Mouse (Mus musculus) thymus, adult 2 months (tissue): ENCODE results near the gene Pafah1b2. TPM values are rescaled to one million over a fixed set of nuclear protein-coding genes. Genes with fewer than 3 reads are reported as not detected.

Source experiments
- DNase-seq: peaks from one replicate; pipeline ENCODE4 v3.0.0; 2021
- H3K27ac ChIP-seq: fragments of 200-500 bp; 2 replicates; pipeline ENCODE4 v1.5.1; 2012; ENCODE audit warnings: low read length, control low read depth; ENCODE audit not compliant: control insufficient read depth, insufficient read depth
- H3K27me3 ChIP-seq: fragments of 200-500 bp; 2 replicates; pipeline ENCODE4 v1.6.1; 2012; ENCODE audit warnings: mild to moderate bottlenecking, low read length, moderate library complexity, mixed read lengths; ENCODE audit not compliant: control insufficient read depth, insufficient read depth
- H3K36me3 ChIP-seq: fragments of 200-500 bp; 2 replicates; pipeline ENCODE4 v1.6.1; 2012; ENCODE audit warnings: mild to moderate bottlenecking, low read length, moderate library complexity; ENCODE audit not compliant: control insufficient read depth, insufficient read depth
- H3K4me1 ChIP-seq: fragments of 200-500 bp; replicated peaks from 2 replicates; pipeline ENCODE4 v1.6.1; 2012; ENCODE audit warnings: low read length; ENCODE audit not compliant: control insufficient read depth, insufficient read depth
- H3K4me3 ChIP-seq: fragments of 200-500 bp; 2 replicates; pipeline ENCODE4 v1.5.1; 2012; ENCODE audit warnings: mild to moderate bottlenecking, low read length, control low read depth, moderate library complexity; ENCODE audit not compliant: control insufficient read depth, insufficient read depth
- CTCF ChIP-seq: fragments of 200-500 bp; IDR thresholded peaks from 2 replicates; pipeline ENCODE4 v1.5.1; 2012; ENCODE audit warnings: mild to moderate bottlenecking, control low read depth, low read length, moderate library complexity, borderline replicate concordance; ENCODE audit not compliant: control insufficient read depth, poor library complexity, insufficient read depth; ENCODE audit errors: extremely low read depth
- POLR2A ChIP-seq: fragments of 200-500 bp; IDR thresholded peaks from 2 replicates; pipeline ENCODE4 v1.6.1; 2012; ENCODE audit warnings: mild to moderate bottlenecking, low read length, control low read depth, moderate library complexity; ENCODE audit not compliant: control insufficient read depth, poor library complexity, insufficient read depth; ENCODE audit errors: extremely low read depth
- WGBS: fragments of 180-500 bp; shearing (Covaris S2); methylation state at CpG from one replicate; pipeline ENCODE4 v1.1.7; 2018; 5-methylcytosine and 5-hydroxymethylcytosine counted together
- polyA plus RNA-seq: library from polyadenylated mRNA; depleted of rRNA; stranded (reverse); fragments of >200 nt; gene quantifications from 2 replicates; pipeline ENCODE4 v1.2.3, GENCODE M21; 2012

The Pafah1b2 gene
- polyA plus RNA-seq, 1 experiment = 24.4 TPM

- DNase-seq = peak; percentile 91
- Histone ChIP-seq H3K4me1 (peaks cover 18% of the 10 kb centered on the region), H3K27me3 (no peaks in the 10 kb centered on the region), H3K4me3 (peak overlapping the region; percentile 65), H3K27ac (0 out of 2 replicates have a peak overlapping the region, but pooled peaks have one; percentile 21), H3K36me3 (no peaks in the 10 kb centered on the region)
- under 1% methylated on average over 75 of the region's 76 CpGs for WGBS
- TF ChIP-seq CTCF = 0 out of 2 replicates have a peak, but pooled peaks have one; percentile 24
- no peak; the same call in 1 of the 2 replicates for TF ChIP-seq POLR2A
Measured at GRCm38 (mm10) chr9:45984409-45985228, 27.9 kb downstream of the Pafah1b2 start.

- peak; percentile 25 for DNase-seq
- peaks cover 18% of the 10 kb centered on the region for H3K4me1 ChIP-seq
- H3K4me3 ChIP-seq = peak overlapping the region; percentile 65
- H3K27ac ChIP-seq = no peak overlapping the region
- TF ChIP-seq POLR2A (no peak), CTCF (no peak)
- no peaks in the 10 kb centered on the region; the same call in 1 of the 2 replicates for H3K36me3 ChIP-seq
- WGBS = 2% methylated on average over 23 of the region's 23 CpGs
- H3K27me3 ChIP-seq = no peaks in the 10 kb centered on the region
Measured at GRCm38 (mm10) chr9:45983676-45984408, 28.6 kb downstream of the Pafah1b2 start.

- H3K36me3 ChIP-seq = peaks cover 5% of the 10 kb centered on the region
- H3K4me1 ChIP-seq = peaks cover 18% of the 10 kb centered on the region
- no peak overlapping the region for H3K27ac ChIP-seq
- DNase-seq = no peak
- no peak for TF ChIP-seq POLR2A
- TF ChIP-seq CTCF = no peak
- no peaks in the 10 kb centered on the region for H3K27me3 ChIP-seq
- H3K4me3 ChIP-seq = no peak overlapping the region
Measured at GRCm38 (mm10) chr9:45981331-45981730, 31.2 kb downstream of the Pafah1b2 start.

- WGBS = 97% methylated on average over 1 of the region's 1 CpGs
- Histone ChIP-seq H3K4me1 (peaks cover 18% of the 10 kb centered on the region), H3K27me3 (no peaks in the 10 kb centered on the region), H3K4me3 (no peak overlapping the region), H3K36me3 (peaks cover 9% of the 10 kb centered on the region), H3K27ac (no peak overlapping the region)
- TF ChIP-seq CTCF (no peak), POLR2A (no peak)
- no peak for DNase-seq
Measured at GRCm38 (mm10) chr9:45980611-45981010, 31.9 kb downstream of the Pafah1b2 start.

GRCm38 (mm10) chr9:45979778-45980177, 32.7 kb downstream of the Pafah1b2 start:
- H3K36me3 ChIP-seq = peaks cover 17% of the 10 kb centered on the region
- TF ChIP-seq CTCF = no peak
- no peak for TF ChIP-seq POLR2A
- no peak for DNase-seq
- no peaks in the 10 kb centered on the region for H3K27me3 ChIP-seq
- WGBS = 95% methylated on average over 2 of the region's 2 CpGs
- H3K27ac ChIP-seq = no peak overlapping the region
- peaks cover 16% of the 10 kb centered on the region for H3K4me1 ChIP-seq
- H3K4me3 ChIP-seq = no peak overlapping the region

GRCm38 (mm10) chr9:45976884-45977283, 35.6 kb downstream of the Pafah1b2 start:
- TF ChIP-seq POLR2A (no peak), CTCF (no peak)
- WGBS = 94% methylated on average over 2 of the region's 2 CpGs
- Histone ChIP-seq H3K27ac (no peak overlapping the region), H3K36me3 (peaks cover 44% of the 10 kb centered on the region), H3K27me3 (no peaks in the 10 kb centered on the region), H3K4me1 (0 out of 2 replicates have a peak, but pooled peaks cover 2% of the 10 kb centered on the region), H3K4me3 (no peak overlapping the region)
- DNase-seq = no peak
